Mouse (Mus musculus) frontal cortex, postnatal 25 days (tissue): ENCODE results near the gene Ripply2.

Source experiments
- DNase-seq, 2 experiments: peaks; one replicate each; pipeline ENCODE4 v3.0.0; 2022; ENCODE audit warnings: low spot score in 2 of 2

The Ripply2 gene

GRCm38 (mm10) chr9:87025764-87026163 lies 10.4 kb downstream of the Ripply2 start:
- DNase-seq: no peak

- DNase-seq: peak; percentile 45 to 57
These were observed 12.2 kb downstream of the Ripply2 start for GRCm38 (mm10) chr9:87027423-87028084.

GRCm38 (mm10) chr9:87032196-87032595 lies 16.9 kb downstream of the Ripply2 start:
- DNase-seq: no peak

- no peak for DNase-seq
These were observed 19.7 kb downstream of the Ripply2 start for GRCm38 (mm10) chr9:87034831-87035580.

- DNase-seq: no peak
These were observed 34.1 kb downstream of the Ripply2 start for GRCm38 (mm10) chr9:87049425-87049824.

GRCm38 (mm10) chr9:87055547-87056235 lies 40.4 kb downstream of the Ripply2 start:
- DNase-seq: no peak

- DNase-seq: no peak
These were observed 47.0 kb downstream of the Ripply2 start for GRCm38 (mm10) chr9:87062337-87062736.

GRCm38 (mm10) chr9:87068160-87068559 lies 52.8 kb downstream of the Ripply2 start:
- no peak for DNase-seq
